Mouse (Mus musculus) liver, embryonic 14.5 days (tissue): ENCODE results near the gene Fgfr2. TPM values are rescaled to one million over a fixed set of nuclear protein-coding genes. Genes with fewer than 3 reads are reported as not detected.

Source experiments
- ATAC-seq: fragments of 200-750 bp; cut with Nextera tagmentation; 2 replicates; pipeline ENCODE4 v1.8.0; 2017; ENCODE audit warnings: moderate number of reproducible peaks, mild to moderate bottlenecking, moderate library complexity; ENCODE audit not compliant: insufficient read depth
- DNase-seq, 3 experiments: peaks; one replicate each; pipeline ENCODE4 v3.0.0-alpha.2; 2012 to 2013; ENCODE audit warnings: low read depth in 3 of 3, low spot score in 3 of 3
- H3K27ac ChIP-seq: fragments of 300-500 bp; sonication (generic); 2 replicates; pipeline ENCODE4 v1.5.1; 2014; ENCODE audit warnings: moderate library complexity, mild to moderate bottlenecking, control low read depth, inconsistent platforms
- H3K27me3 ChIP-seq: fragments of 300-500 bp; sonication (generic); 2 replicates; pipeline ENCODE4 v1.6.1; 2014; ENCODE audit warnings: mild to moderate bottlenecking, low read length, moderate library complexity; ENCODE audit not compliant: control insufficient read depth, insufficient read depth
- H3K36me3 ChIP-seq: fragments of 300-500 bp; sonication (generic); replicated peaks from 2 replicates; pipeline ENCODE4 v1.6.1; 2014; ENCODE audit warnings: low read depth; ENCODE audit not compliant: control insufficient read depth, insufficient read depth
- H3K4me1 ChIP-seq, 2 experiments: fragments of 200-500 bp in 1 of 2; fragments of 300-500 bp in 1 of 2; sonication (generic) in 1 of 2; replicated peaks; 2 replicates each; pipeline ENCODE4 v1.6.1; 2012 to 2014; ENCODE audit warnings: antibody characterized with exemption in 1 of 2, inconsistent platforms in 1 of 2, low read length in 1 of 2; ENCODE audit not compliant: control insufficient read depth in 2 of 2, insufficient read depth in 2 of 2
- H3K4me2 ChIP-seq: fragments of 300-500 bp; sonication (generic); 2 replicates; pipeline ENCODE4 v1.6.1; 2014; ENCODE audit warnings: low read depth, mild to moderate bottlenecking, control low read depth, moderate library complexity
- H3K4me3 ChIP-seq, 2 experiments: fragments of 200-500 bp in 1 of 2; fragments of 300-500 bp in 1 of 2; sonication (generic) in 1 of 2; 2 replicates each; pipeline ENCODE4 v1.5.1; 2012 to 2014; ENCODE audit warnings: low read depth in 2 of 2, low read length in 2 of 2, mild to moderate bottlenecking in 2 of 2, control low read depth in 1 of 2, inconsistent platforms in 1 of 2, moderate library complexity in 1 of 2; ENCODE audit not compliant: insufficient read depth in 1 of 2
- H3K9ac ChIP-seq: fragments of 300-500 bp; sonication (generic); replicated peaks from 2 replicates; pipeline ENCODE4 v1.6.1; 2014; ENCODE audit warnings: mild to moderate bottlenecking, control low read depth, moderate library complexity
- H3K9me3 ChIP-seq: fragments of 300-500 bp; sonication (generic); 2 replicates; pipeline ENCODE4 v1.6.1; 2016; ENCODE audit warnings: low read length, mixed read lengths; ENCODE audit not compliant: control insufficient read depth
- CTCF ChIP-seq: IDR thresholded peaks from 2 replicates; pipeline ENCODE4 v1.5.1; 2016; ENCODE audit warnings: antibody characterized with exemption, low read depth, control low read depth
- EP300 ChIP-seq: IDR thresholded peaks from 2 replicates; pipeline ENCODE4 v1.6.1; 2016; ENCODE audit warnings: antibody characterized with exemption, low read depth
- WGBS: fragments of 180-500 bp; shearing (Covaris S2); extraction: QIAGEN DNeasy Blood & Tissue Kit; methylation state at CpG from one replicate; pipeline ENCODE4 v1.1.7; 2014; ENCODE audit not compliant: insufficient replicate concordance; 5-methylcytosine and 5-hydroxymethylcytosine counted together
- polyA plus RNA-seq, 2 experiments: library from polyadenylated mRNA; depleted of rRNA in 1 of 2; stranded (reverse) in 1 of 2; unstranded in 1 of 2; fragments of >200 nt; fragmentation: Nextera tagmentation in 1 of 2; extraction: Ambion mirVana in 1 of 2; gene quantifications; 2 replicates each; pipeline versions ENCODE4 v1.2.1 to v1.2.3; 2012 to 2014

The Fgfr2 gene
- polyA plus RNA-seq, 2 experiments = 7.9 to 8.8 TPM

GRCm38 (mm10) chr7:131878846-131879245 lies 1244.3 kb downstream of the Fgfr2 start:
- H3K9ac ChIP-seq = no peak overlapping the region
- H3K4me1 ChIP-seq = no peaks in the 10 kb centered on the region
- DNase-seq (no peak), ATAC-seq (no peak)
- no peak overlapping the region for H3K4me2 ChIP-seq
- no peak overlapping the region for H3K4me3 ChIP-seq
- H3K27me3 ChIP-seq = no peaks in the 10 kb centered on the region
- no peaks in the 10 kb centered on the region for H3K9me3 ChIP-seq
- H3K36me3 ChIP-seq = no peaks in the 10 kb centered on the region
- H3K27ac ChIP-seq = no peak overlapping the region
- 44% methylated on average over 8 of the region's 8 CpGs for WGBS
- TF ChIP-seq CTCF (no peak), EP300 (no peak)

GRCm38 (mm10) chr7:131861157-131861556 lies 1262.0 kb downstream of the Fgfr2 start:
- ATAC-seq = no peak
- Histone ChIP-seq H3K9ac (no peak overlapping the region), H3K27me3 (no peaks in the 10 kb centered on the region), H3K4me1 (no peaks in the 10 kb centered on the region), H3K4me2 (no peak overlapping the region), H3K4me3 (no peak overlapping the region), H3K9me3 (no peaks in the 10 kb centered on the region), H3K36me3 (no peaks in the 10 kb centered on the region), H3K27ac (no peak overlapping the region)
- TF ChIP-seq EP300 (no peak), CTCF (no peak)
- no peak for DNase-seq

GRCm38 (mm10) chr7:131855641-131856040 lies 1267.5 kb downstream of the Fgfr2 start:
- H3K4me2 ChIP-seq = no peak overlapping the region
- H3K4me1 ChIP-seq = no peaks in the 10 kb centered on the region
- no peaks in the 10 kb centered on the region for H3K9me3 ChIP-seq
- no peak for DNase-seq
- no peaks in the 10 kb centered on the region for H3K27me3 ChIP-seq
- no peak for TF ChIP-seq EP300
- TF ChIP-seq CTCF = no peak
- no peak overlapping the region for H3K9ac ChIP-seq
- H3K4me3 ChIP-seq = no peak overlapping the region
- no peaks in the 10 kb centered on the region for H3K36me3 ChIP-seq
- 78% methylated on average over 2 of the region's 2 CpGs for WGBS
- no peak overlapping the region for H3K27ac ChIP-seq
- ATAC-seq = no peak

- WGBS = 33% methylated on average over 4 of the region's 4 CpGs
These were observed 1272.6 kb downstream of the Fgfr2 start for GRCm38 (mm10) chr7:131850579-131850978.

GRCm38 (mm10) chr7:131846066-131846905 lies 1276.9 kb downstream of the Fgfr2 start:
- Histone ChIP-seq H3K9ac (no peak overlapping the region), H3K27ac (no peak overlapping the region), H3K4me3 (no peak overlapping the region), H3K36me3 (no peaks in the 10 kb centered on the region), H3K9me3 (no peaks in the 10 kb centered on the region), H3K4me2 (no peak overlapping the region), H3K4me1 (no peaks in the 10 kb centered on the region), H3K27me3 (no peaks in the 10 kb centered on the region)
- 57% methylated on average over 20 of the region's 20 CpGs for WGBS
- no peak for DNase-seq
- TF ChIP-seq CTCF (no peak), EP300 (no peak)
- no peak for ATAC-seq

More at GRCm38 (mm10) chr7:131850579-131850978, 1272.6 kb downstream of the Fgfr2 start:
- Histone ChIP-seq H3K9me3 (no peaks in the 10 kb centered on the region), H3K4me2 (no peak overlapping the region), H3K4me1 (no peaks in the 10 kb centered on the region), H3K27me3 (no peaks in the 10 kb centered on the region), H3K36me3 (no peaks in the 10 kb centered on the region), H3K9ac (no peak overlapping the region), H3K27ac (no peak overlapping the region), H3K4me3 (no peak overlapping the region)
- TF ChIP-seq CTCF (no peak), EP300 (no peak)
- DNase-seq (no peak), ATAC-seq (no peak)
